Mouse (Mus musculus) limb, embryonic 15.5 days (tissue): Measurements from ENCODE around the gene Dnah10. TPM values are rescaled to one million over a fixed set of nuclear protein-coding genes. Genes with fewer than 3 reads are reported as not detected.

Source experiments
- ATAC-seq: fragments of 200-750 bp; cut with Nextera tagmentation; 2 replicates; pipeline ENCODE4 v1.8.0; 2017; ENCODE audit warnings: low read depth, moderate TSS enrichment; ENCODE audit not compliant: insufficient number of reproducible peaks, low FRiP score, low TSS enrichment
- H3K27ac ChIP-seq: fragments of 300-500 bp; sonication (generic); 2 replicates; pipeline ENCODE4 v1.5.1; 2015; ENCODE audit warnings: moderate library complexity, mild to moderate bottlenecking, inconsistent platforms
- H3K27me3 ChIP-seq: fragments of 300-500 bp; sonication (generic); 2 replicates; pipeline ENCODE4 v1.6.1; 2015; ENCODE audit warnings: inconsistent platforms
- H3K36me3 ChIP-seq: fragments of 300-500 bp; sonication (generic); 2 replicates; pipeline ENCODE4 v1.6.1; 2015; ENCODE audit warnings: inconsistent platforms
- H3K4me1 ChIP-seq: fragments of 300-500 bp; sonication (generic); 2 replicates; pipeline ENCODE4 v1.6.1; 2015; ENCODE audit warnings: inconsistent platforms
- H3K4me2 ChIP-seq: fragments of 300-500 bp; sonication (generic); 2 replicates; pipeline ENCODE4 v1.6.1; 2015; ENCODE audit warnings: mild to moderate bottlenecking, inconsistent platforms
- H3K4me3 ChIP-seq: fragments of 300-500 bp; sonication (generic); 2 replicates; pipeline ENCODE4 v1.5.1; 2015; ENCODE audit warnings: mild to moderate bottlenecking, inconsistent platforms
- H3K9ac ChIP-seq: fragments of 300-500 bp; sonication (generic); 2 replicates; pipeline ENCODE4 v1.6.1; 2015; ENCODE audit warnings: inconsistent platforms
- H3K9me3 ChIP-seq: fragments of 300-500 bp; sonication (generic); 2 replicates; pipeline ENCODE4 v1.6.1; 2016; ENCODE audit warnings: inconsistent platforms
- WGBS: fragments of 180-500 bp; shearing (Covaris S2); methylation state at CpG from one replicate; pipeline ENCODE4 v1.1.7; 2015; 5-methylcytosine and 5-hydroxymethylcytosine counted together
- polyA plus RNA-seq: library from polyadenylated mRNA; unstranded; fragments of >200 nt; fragmentation: Nextera tagmentation; extraction: Ambion mirVana; gene quantifications from 2 replicates; pipeline ENCODE4 v1.2.1, GENCODE M21; 2015

Gene Dnah10
- polyA plus RNA-seq, 1 experiment from 2014 or later = 0.17 TPM

DNA sequence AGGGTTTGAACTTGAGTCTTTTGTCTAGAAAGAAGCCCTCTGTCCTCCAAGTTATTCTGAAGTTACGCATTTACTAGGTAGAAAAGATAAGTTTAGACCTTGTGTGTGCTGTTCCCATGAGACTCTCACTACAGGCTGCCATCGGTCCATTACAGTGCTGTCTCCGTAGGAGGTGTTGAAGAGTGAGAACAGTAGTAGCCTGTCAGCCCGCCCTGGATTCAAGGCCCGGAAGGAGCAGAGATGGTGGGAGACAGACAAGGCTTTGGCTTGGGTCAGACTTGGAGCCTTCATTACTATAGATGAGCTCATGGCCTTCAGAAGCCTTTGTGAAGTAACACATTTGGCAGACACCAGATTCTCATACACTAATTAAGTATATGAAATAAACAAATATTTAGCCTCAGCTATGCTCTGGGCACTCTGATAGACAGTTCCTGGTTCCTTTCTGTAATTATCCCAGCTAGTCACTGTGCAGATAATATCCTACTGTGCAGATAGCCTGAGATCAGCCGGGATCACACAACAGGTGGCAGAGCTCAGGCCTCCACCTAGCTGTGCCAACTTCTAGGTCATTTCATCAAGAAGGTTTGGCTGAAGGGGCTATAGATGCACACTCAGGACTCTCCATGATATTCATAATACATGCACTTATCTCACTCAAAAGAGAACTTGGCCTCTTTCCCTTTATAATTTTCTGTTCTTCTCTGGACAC lies 149.2 kb downstream of the Dnah10 start:
- no peak overlapping the region for H3K27ac ChIP-seq
- 87% methylated on average over 6 of the region's 6 CpGs for WGBS
- H3K9me3 ChIP-seq = no peaks in the 10 kb centered on the region
- H3K9ac ChIP-seq = no peak overlapping the region
- H3K4me1 ChIP-seq = peaks cover 16% of the 10 kb centered on the region; the same call in 1 of the 2 replicates
- H3K4me3 ChIP-seq = no peak overlapping the region
- no peaks in the 10 kb centered on the region for H3K27me3 ChIP-seq
- peaks cover 25% of the 10 kb centered on the region for H3K36me3 ChIP-seq
- no peak for ATAC-seq
- H3K4me2 ChIP-seq = no peak overlapping the region

DNA sequence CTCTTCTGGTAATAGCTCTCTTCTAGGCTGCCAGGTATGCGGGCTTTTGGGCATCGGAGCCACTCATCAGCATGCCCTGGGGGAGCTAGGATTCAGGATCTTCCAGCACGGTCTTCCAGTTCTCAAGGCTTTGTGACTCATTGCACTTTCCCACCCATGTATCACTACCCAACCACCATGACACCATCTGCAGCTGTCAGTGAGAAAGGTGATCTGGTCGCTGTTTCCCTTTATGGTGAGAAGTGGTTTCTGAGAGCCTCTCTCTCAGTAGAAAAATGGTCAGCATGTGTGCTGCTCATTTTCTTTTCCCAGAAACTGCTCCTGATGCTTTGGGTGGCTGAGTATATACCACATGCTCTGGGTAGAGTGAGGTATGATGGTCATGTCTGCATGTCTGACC lies 154.4 kb downstream of the Dnah10 start:
- Histone ChIP-seq H3K4me1 (peaks cover 12% of the 10 kb centered on the region), H3K9me3 (no peaks in the 10 kb centered on the region), H3K36me3 (peaks cover 35% of the 10 kb centered on the region), H3K27me3 (no peaks in the 10 kb centered on the region), H3K4me2 (no peak overlapping the region), H3K4me3 (no peak overlapping the region), H3K9ac (no peak overlapping the region), H3K27ac (no peak overlapping the region)
- WGBS = 77% methylated on average over 4 of the region's 4 CpGs
- no peak for ATAC-seq

DNA sequence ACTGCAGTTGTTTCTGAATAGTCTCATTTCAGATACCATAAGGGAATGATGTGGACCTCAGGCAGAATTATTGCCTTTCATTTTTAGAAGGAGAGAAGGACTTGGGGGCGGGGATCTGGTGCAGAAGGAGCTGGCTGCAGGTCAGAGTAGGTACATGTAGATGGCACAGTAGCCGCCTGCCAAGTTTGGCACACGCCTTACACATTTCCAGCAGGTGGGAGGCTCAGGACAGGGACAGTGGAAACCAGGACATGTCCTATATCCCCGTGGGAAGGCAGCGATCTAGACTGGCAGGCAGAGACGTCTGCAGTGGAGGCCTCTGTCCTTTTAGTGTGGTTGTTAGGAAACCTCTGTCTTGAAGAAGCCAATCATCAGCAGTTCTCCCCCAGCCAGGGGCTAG lies 154.9 kb downstream of the Dnah10 start:
- H3K4me1 ChIP-seq = peaks cover 12% of the 10 kb centered on the region
- no peak overlapping the region for H3K4me3 ChIP-seq
- 88% methylated on average over 6 of the region's 6 CpGs for WGBS
- H3K36me3 ChIP-seq = peaks cover 36% of the 10 kb centered on the region
- ATAC-seq = no peak
- no peak overlapping the region for H3K4me2 ChIP-seq
- no peaks in the 10 kb centered on the region for H3K27me3 ChIP-seq
- no peak overlapping the region for H3K27ac ChIP-seq
- H3K9ac ChIP-seq = no peak overlapping the region
- no peaks in the 10 kb centered on the region for H3K9me3 ChIP-seq

DNA sequence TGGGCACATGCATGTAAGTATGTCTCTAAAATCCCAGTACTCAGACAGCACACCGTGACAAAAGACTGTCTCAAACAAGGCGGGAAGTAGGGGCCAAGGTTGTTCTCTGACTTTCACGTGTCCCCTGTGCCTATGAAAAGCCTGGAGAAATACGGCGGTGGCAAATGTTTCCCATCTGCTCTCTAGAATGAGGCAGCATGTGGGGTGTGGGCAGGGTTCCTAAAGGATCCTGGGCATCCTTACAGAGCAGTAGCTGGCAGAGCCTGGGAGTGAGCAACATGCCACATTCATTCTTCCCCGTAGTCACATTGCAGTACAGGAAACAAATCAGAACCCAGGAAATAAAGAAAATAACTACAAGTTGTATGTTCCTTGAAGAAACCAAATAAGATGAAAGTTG lies 159.0 kb downstream of the Dnah10 start:
- Histone ChIP-seq H3K4me2 (no peak overlapping the region), H3K36me3 (peaks cover 57% of the 10 kb centered on the region), H3K27ac (no peak overlapping the region), H3K9ac (no peak overlapping the region), H3K27me3 (no peaks in the 10 kb centered on the region), H3K4me1 (peaks cover 9% of the 10 kb centered on the region; the same call in 1 of the 2 replicates), H3K9me3 (no peaks in the 10 kb centered on the region), H3K4me3 (no peak overlapping the region)
- 65% methylated on average over 6 of the region's 6 CpGs for WGBS
- ATAC-seq = no peak

Other genes starting within 250 kb of the Dnah10 start
- gene Rilpl2, start 246.7 kb upstream of the Dnah10 start, polyA plus RNA-seq = 33.6 and 36.1 TPM in 2 replicates
- 23.6 and 25.1 TPM in 2 replicates for gene Snrnp35, start 242.0 kb upstream of the Dnah10 start, polyA plus RNA-seq
- 23.7 and 25.2 TPM in 2 replicates for gene Rilpl1, start 193.7 kb upstream of the Dnah10 start, polyA plus RNA-seq
- 659 and 666 TPM in 2 replicates for gene Tmed2, start 184.4 kb upstream of the Dnah10 start, polyA plus RNA-seq
- 14.1 and 15.7 TPM in 2 replicates for gene Ddx55, start 172.2 kb upstream of the Dnah10 start, polyA plus RNA-seq
- 68.1 and 71.3 TPM in 2 replicates for gene Eif2b1, start 146.0 kb upstream of the Dnah10 start, polyA plus RNA-seq
- 57.0 and 57.1 TPM in 2 replicates for gene Gtf2h3, start 145.9 kb upstream of the Dnah10 start, polyA plus RNA-seq
- gene Atp6v0a2, start 96.5 kb upstream of the Dnah10 start, polyA plus RNA-seq = 48.4 TPM in 2 replicates
- 5.4 and 6.1 TPM in 2 replicates for gene Ccdc92, start 137.3 kb downstream of the Dnah10 start, polyA plus RNA-seq
- gene Zfp664, start 137.6 kb downstream of the Dnah10 start, polyA plus RNA-seq = 68.4 and 75.6 TPM in 2 replicates